Mouse (Mus musculus): Measurements from ENCODE around the gene Syt17. TPM values are rescaled to one million over a fixed set of nuclear protein-coding genes. Genes with fewer than 3 reads are reported as not detected.

The Syt17 gene
- polyA plus RNA-seq (2012; rRNA removed): 1.2 and 1.3 TPM in 2 replicates

GRCm38 (mm10) chr7:118448134-118448967 lies at the start of gene Syt17:
Syt17 (minus strand) TSS chr7:118448222.

DNA sequence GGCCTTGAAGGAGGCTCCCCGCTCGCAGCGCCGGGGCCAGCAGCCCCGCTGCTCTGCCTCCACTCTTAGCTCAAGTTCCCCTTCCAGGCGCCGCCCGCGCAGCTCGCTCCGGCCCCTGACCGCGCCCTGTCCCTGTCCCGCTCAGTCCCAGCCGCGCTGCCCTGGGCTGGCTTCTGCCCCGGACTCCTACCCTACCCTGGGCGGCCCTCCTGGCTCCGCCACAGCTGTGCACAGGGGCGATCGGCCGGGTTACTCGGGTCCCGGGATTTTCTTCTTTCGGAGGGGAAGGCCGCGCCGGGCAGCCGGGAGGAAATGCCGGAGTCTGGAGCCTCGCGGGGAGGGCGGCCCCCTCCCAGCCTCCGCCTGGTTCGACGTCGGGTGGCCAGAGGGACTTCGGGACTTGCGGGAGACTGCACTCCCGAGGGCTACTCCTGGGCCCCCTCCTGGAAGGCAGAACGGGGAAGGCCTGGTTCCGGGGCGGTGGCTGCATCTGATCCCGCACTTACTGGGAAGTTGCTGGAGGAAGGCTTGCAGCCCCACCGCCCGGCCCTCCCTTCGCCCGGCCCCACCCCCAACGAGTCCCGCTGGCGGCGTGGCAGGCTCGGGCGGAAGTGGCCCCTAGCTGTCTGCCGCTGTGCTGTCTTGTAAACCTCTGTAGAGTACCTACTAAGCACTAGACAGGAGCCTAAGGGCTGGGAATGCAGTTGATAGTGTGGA lies 43.6 kb upstream of the Syt17 start, which contains the start of gene Itpripl2:
TSS of gene Itpripl2 (minus strand) at position 545 of the 717 bp plus-strand sequence.

Other genes starting within 250 kb of the Syt17 start
- gene Smg1, start 204.6 kb downstream of the Syt17 start, polyA plus RNA-seq (2012; rRNA removed): 3.7 and 3.9 TPM in 2 replicates
- 18.0 and 19.1 TPM in 2 replicates for gene Itpripl2, start 43.8 kb upstream of the Syt17 start, polyA plus RNA-seq (2012; rRNA removed)
- gene Coq7, start 85.1 kb upstream of the Syt17 start, polyA plus RNA-seq (2012; rRNA removed): 31.3 and 33.5 TPM in 2 replicates
- 2.4 and 3.0 TPM in 2 replicates for gene Tmc7, start 136.5 kb upstream of the Syt17 start, polyA plus RNA-seq (2012; rRNA removed)
- gene Tmc5, start 149.1 kb upstream of the Syt17 start, polyA plus RNA-seq (2012; rRNA removed): 4.0 and 4.9 TPM in 2 replicates

All from stomach, adult 2 months (tissue).